Mouse (Mus musculus): ENCODE results near the gene Igflr1. TPM values are rescaled to one million over a fixed set of nuclear protein-coding genes. Genes with fewer than 3 reads are reported as not detected.

Igflr1 gene
- polyA plus RNA-seq (2015; fragmentation: Nextera tagmentation; extraction: Ambion mirVana): 4.8 and 6.6 TPM in 2 replicates

DNA sequence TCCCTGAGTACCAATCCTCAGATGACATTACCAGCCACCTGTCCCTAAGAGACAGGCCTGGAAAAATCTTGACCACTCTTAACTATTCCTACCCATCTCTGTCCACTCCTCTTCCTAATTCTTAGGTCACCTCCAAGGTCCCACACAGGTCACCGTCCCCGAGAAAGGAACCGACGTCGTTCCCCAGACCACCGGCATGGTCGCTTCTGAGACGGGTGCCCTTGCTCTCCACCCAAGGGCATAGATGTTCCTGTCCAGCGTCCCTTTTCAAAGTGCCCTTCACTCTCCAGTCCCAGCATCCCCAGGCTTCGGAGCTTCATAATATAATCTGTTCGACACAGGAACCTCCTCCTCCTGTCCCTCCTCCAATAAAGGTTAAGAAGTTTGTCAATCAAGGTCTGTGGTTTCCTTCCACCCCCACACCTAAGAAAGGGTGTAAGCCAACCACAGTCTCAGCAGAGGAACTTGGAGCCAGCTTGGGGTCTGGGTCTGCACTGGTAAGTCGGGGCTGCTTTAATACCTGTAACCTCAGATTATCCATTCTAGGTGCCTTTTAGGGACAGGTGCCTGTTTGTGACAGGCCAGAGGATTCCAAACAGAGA lies at the start of gene Igflr1:
TSS of gene Igflr1 (plus strand) at position 458 of the 602 bp plus-strand sequence.
- Histone ChIP-seq H3K27me3 (no peaks in the 10 kb centered on the region), H3K4me3 (replicated peaks) (peak within 1 kb of the TSS; percentile 83; the same call in 1 of the 2 replicates), H3K4me2 (replicated peaks) (peak within 1 kb of the TSS; percentile 68), H3K9me3 (no peaks in the 10 kb centered on the region), H3K9ac (replicated peaks) (no peak within 1 kb of the TSS), H3K4me1 (replicated peaks) (peaks cover 17% of the 10 kb centered on the region), H3K36me3 (peaks cover 49% of the 10 kb centered on the region), H3K27ac (no peak within 1 kb of the TSS)
- WGBS: 98% methylated on average over 12 of the region's 12 CpGs
- ATAC-seq: no peak

DNA sequence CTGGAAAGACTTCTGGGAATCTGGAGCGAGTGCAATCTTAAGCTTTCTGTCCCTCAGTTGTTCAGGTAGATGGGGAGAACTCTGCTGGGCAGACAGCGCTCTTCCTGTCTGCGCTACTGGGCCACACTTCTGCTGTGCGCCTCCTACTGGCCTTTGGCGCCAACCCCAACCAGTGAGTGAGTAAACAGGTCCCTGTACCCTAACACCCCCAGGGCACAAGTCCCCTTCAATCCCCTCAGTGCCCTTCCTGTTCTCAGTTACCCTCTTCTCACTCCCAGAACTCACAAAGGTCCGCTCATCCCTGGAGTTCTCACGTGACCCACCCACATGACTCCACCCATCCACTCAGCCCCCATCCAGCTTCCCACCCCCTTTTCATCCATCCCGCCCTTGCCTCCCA lies 46.9 kb upstream of the Igflr1 start:
- H3K4me2 ChIP-seq (replicated peaks): no peak overlapping the region
- H3K9ac ChIP-seq (replicated peaks): no peak overlapping the region
- 45% methylated on average over 8 of the region's 8 CpGs for WGBS
- H3K4me1 ChIP-seq (replicated peaks): peaks cover 11% of the 10 kb centered on the region
- ATAC-seq: no peak
- no peaks in the 10 kb centered on the region for H3K9me3 ChIP-seq
- peaks cover 13% of the 10 kb centered on the region for H3K36me3 ChIP-seq
- no peak overlapping the region for H3K4me3 ChIP-seq (replicated peaks)
- no peak overlapping the region for H3K27ac ChIP-seq
- H3K27me3 ChIP-seq: no peaks in the 10 kb centered on the region; the same call in 1 of the 2 replicates

DNA sequence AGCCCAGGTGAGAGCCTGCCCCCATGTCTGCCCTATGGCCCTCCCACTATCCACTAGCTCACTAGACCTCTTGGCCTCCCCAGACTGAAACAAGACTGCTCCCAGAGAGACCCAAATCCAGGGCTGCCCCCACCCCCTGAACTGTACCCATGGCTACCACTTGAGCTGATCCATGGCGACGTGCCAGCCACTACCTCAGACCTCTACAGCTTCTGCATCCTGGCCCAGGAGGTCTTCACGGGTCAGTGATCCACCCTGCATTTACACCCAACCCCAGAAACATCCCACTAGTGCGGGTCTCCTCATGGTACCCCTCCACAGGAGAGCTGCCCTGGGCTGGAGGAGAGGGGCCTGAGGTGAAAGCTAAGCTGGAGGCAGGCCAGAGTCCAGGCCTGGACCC lies 44.8 kb upstream of the Igflr1 start:
- Histone ChIP-seq H3K4me3 (replicated peaks) (no peak overlapping the region), H3K4me1 (replicated peaks) (peaks cover 14% of the 10 kb centered on the region), H3K27me3 (no peaks in the 10 kb centered on the region; the same call in 1 of the 2 replicates), H3K9ac (replicated peaks) (peak overlapping the region; percentile 14; the same call in 1 of the 2 replicates), H3K27ac (no peak overlapping the region), H3K9me3 (no peaks in the 10 kb centered on the region), H3K36me3 (peaks cover 32% of the 10 kb centered on the region), H3K4me2 (replicated peaks) (no peak overlapping the region)
- peak; percentile 10 for ATAC-seq
- WGBS: 46% methylated on average over 4 of the region's 4 CpGs

DNA sequence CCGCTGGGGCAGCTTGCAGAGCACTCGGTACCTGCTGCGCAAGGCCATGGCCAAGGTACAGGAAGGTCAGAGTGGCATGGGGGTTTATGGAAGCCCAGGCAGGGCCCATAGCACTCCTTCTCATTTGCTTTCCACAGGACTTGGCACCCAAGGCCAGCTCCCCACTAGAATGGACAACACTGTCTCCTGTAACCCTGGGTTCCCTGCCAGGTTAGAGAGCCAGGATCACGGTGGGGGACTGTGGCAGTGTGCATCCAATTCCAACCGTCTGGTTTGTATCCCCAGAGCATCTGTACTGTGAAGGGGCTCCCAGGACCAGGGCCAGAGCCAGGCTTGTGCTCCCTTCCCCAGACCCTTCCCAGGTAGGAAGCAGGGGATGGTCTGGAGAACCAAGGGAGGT lies 44.4 kb upstream of the Igflr1 start:
- H3K4me3 ChIP-seq (replicated peaks): no peak overlapping the region
- no peak overlapping the region; the same call in 1 of the 2 replicates for H3K9ac ChIP-seq (replicated peaks)
- H3K9me3 ChIP-seq: no peaks in the 10 kb centered on the region
- H3K27me3 ChIP-seq: no peaks in the 10 kb centered on the region; the same call in 1 of the 2 replicates
- H3K4me2 ChIP-seq (replicated peaks): no peak overlapping the region
- 63% methylated on average over 5 of the region's 5 CpGs for WGBS
- peaks cover 36% of the 10 kb centered on the region for H3K36me3 ChIP-seq
- H3K27ac ChIP-seq: no peak overlapping the region
- H3K4me1 ChIP-seq (replicated peaks): peaks cover 17% of the 10 kb centered on the region
- ATAC-seq: peak; percentile 29; the same call in 1 of the 2 replicates

DNA sequence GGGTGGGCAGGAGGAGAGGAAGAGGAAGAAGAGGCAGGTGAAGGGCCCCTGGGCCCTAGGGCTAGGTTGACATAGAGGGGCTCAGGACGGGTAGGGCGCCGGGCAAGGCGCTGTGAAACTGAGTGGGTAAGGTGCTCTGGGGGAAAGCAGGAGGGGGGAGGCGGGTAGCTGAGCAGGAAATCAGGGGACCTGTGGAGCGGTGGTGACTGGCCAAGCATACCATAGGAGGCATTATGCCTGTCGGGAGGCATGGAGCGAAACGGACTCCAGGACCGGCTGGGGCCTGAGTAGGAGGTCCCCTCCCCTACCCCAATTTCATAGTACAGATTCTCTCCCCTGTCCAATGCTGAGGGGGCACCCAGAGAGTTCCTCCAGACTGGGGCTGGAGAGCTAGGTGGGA lies 42.4 kb upstream of the Igflr1 start:
- peaks cover 30% of the 10 kb centered on the region for H3K4me1 ChIP-seq (replicated peaks)
- H3K4me2 ChIP-seq (replicated peaks): no peak overlapping the region
- ATAC-seq: no peak
- no peaks in the 10 kb centered on the region for H3K9me3 ChIP-seq
- no peaks in the 10 kb centered on the region; the same call in 1 of the 2 replicates for H3K27me3 ChIP-seq
- WGBS: 78% methylated on average over 10 of the region's 10 CpGs
- H3K4me3 ChIP-seq (replicated peaks): no peak overlapping the region
- H3K27ac ChIP-seq: peak overlapping the region; percentile 10; the same call in 1 of the 2 replicates
- no peak overlapping the region for H3K9ac ChIP-seq (replicated peaks)
- H3K36me3 ChIP-seq: peaks cover 57% of the 10 kb centered on the region

DNA sequence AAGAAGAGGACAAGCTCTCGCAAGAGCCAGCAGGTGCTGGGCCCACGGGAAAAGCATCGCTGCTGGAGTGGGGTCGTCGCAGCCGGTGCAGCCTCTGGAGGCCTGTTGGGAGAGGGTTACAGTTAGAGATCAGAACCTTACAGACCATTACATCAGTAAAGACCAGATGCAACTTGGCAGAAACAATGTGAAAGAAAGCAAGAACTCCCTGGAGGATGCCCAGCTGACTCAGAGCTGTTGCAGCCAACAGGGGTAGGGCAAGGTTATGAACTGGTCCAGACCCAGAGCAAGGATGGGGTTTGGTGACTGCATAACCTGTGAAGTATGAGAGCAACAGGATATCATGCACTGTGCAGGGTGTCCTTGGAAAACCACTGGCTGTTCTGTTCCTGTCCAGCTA lies 40.7 kb upstream of the Igflr1 start:
- 84% methylated on average over 6 of the region's 6 CpGs for WGBS
- H3K4me2 ChIP-seq (replicated peaks): no peak overlapping the region
- H3K27ac ChIP-seq: no peak overlapping the region
- no peaks in the 10 kb centered on the region for H3K9me3 ChIP-seq
- H3K4me1 ChIP-seq (replicated peaks): peaks cover 30% of the 10 kb centered on the region
- H3K27me3 ChIP-seq: no peaks in the 10 kb centered on the region
- ATAC-seq: no peak
- H3K4me3 ChIP-seq (replicated peaks): no peak overlapping the region
- H3K36me3 ChIP-seq: peaks cover 73% of the 10 kb centered on the region
- H3K9ac ChIP-seq (replicated peaks): no peak overlapping the region

DNA sequence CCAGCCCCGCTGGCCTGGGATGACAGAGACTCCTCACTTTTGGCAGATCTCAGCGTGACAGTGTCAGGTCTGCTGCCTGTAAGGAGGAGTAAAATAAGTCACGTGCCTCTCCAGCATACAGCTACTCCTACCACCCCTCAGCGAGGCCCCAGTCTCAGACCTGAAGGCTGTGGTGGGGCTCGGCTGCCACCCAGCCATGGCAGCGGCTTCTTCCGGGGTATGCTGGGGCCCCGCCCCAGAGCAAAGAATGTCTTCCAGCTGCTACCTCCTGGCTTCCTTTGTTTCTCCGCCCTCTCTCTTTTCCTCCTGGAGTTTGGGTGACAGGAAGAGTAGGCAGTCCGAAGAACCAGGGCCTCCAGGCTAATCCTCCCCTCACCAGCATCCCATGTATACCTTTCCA lies 39.3 kb upstream of the Igflr1 start:
- no peak overlapping the region; the same call in 1 of the 2 replicates for H3K9ac ChIP-seq (replicated peaks)
- no peak overlapping the region for H3K4me2 ChIP-seq (replicated peaks)
- WGBS: 36% methylated on average over 10 of the region's 10 CpGs
- peaks cover 25% of the 10 kb centered on the region for H3K4me1 ChIP-seq (replicated peaks)
- no peak overlapping the region for H3K27ac ChIP-seq
- H3K9me3 ChIP-seq: no peaks in the 10 kb centered on the region
- no peaks in the 10 kb centered on the region for H3K27me3 ChIP-seq
- peaks cover 87% of the 10 kb centered on the region for H3K36me3 ChIP-seq
- no peak overlapping the region for H3K4me3 ChIP-seq (replicated peaks)
- ATAC-seq: no peak

DNA sequence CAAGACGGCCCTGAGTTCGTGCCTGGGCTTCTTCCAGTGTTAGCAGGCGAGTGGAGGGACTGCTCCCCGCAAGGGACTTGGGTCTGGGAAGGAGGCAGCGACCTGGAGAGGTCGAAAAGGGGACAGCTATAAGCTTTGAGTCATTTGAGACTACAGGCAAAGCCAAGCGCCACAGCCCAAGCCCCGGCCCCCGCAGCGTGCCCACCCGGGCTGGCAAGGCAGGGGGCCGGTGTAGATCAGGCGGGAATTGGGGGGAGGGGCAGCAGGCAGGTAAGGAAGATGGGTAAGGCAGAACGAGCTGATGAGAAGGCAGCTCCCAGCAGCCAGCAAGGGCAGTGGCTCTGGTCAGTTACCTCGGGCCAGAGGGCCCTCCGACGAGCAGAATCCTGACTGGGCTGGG lies 38.8 kb upstream of the Igflr1 start:
- Histone ChIP-seq H3K27me3 (no peaks in the 10 kb centered on the region), H3K36me3 (peaks cover 92% of the 10 kb centered on the region), H3K27ac (no peak overlapping the region), H3K4me2 (replicated peaks) (no peak overlapping the region), H3K4me3 (replicated peaks) (no peak overlapping the region), H3K4me1 (replicated peaks) (peaks cover 29% of the 10 kb centered on the region), H3K9ac (replicated peaks) (peak overlapping the region; percentile 53), H3K9me3 (no peaks in the 10 kb centered on the region)
- ATAC-seq: no peak
- 31% methylated on average over 17 of the region's 17 CpGs for WGBS

DNA sequence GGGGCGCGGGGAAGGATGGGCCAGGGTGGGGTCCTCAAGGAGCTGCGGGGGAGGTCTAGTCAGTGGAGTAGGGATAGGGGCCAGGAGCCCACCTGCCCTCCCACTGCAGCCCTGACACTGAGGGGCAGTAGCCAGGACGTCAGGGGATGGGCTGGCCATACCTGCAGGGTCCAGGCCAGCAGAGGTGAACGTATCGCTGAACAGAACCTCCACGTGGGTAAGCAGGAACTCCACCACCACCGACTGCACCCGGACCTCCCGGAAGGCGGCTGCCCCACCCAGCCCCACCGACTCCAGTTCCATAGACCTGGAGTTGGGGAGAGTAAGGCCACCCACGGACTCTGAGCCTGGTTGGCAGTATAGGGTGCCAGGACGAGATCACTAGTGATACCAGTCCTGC lies 38.2 kb upstream of the Igflr1 start:
- no peaks in the 10 kb centered on the region for H3K9me3 ChIP-seq
- WGBS: 83% methylated on average over 14 of the region's 14 CpGs
- H3K27me3 ChIP-seq: no peaks in the 10 kb centered on the region
- peak overlapping the region; percentile 53 for H3K9ac ChIP-seq (replicated peaks)
- no peak overlapping the region for H3K27ac ChIP-seq
- ATAC-seq: no peak; the same call in 1 of the 2 replicates
- H3K36me3 ChIP-seq: peaks cover 98% of the 10 kb centered on the region
- H3K4me1 ChIP-seq (replicated peaks): peaks cover 35% of the 10 kb centered on the region
- H3K4me2 ChIP-seq (replicated peaks): no peak overlapping the region
- no peak overlapping the region for H3K4me3 ChIP-seq (replicated peaks)

DNA sequence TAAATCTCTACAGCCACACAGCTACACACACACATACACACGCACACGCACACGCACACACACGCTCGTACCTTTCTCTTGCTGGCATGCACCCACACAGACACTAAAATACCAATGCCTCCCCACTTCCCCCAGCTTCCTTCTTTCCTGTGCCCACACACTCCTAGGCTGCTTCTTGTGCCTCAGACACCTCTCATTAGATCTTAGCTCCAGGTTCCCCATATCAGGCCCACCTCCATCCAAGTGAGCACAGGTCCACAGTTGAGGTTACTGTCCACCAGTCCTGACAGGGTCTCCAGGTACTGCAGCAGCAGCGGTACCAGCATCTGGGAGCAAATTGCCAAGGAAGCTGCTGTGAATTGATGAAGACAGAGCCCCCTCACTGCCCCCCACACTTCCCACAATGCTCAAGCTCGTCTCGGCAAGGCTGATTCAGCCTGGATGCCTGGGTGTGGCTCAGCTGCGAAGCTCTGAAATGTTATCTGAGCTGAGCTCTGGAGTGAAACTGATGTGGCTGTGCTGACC lies 33.9 kb upstream of the Igflr1 start:
- peaks cover 51% of the 10 kb centered on the region for H3K4me1 ChIP-seq (replicated peaks)
- H3K9me3 ChIP-seq: no peaks in the 10 kb centered on the region
- no peak for ATAC-seq
- H3K27ac ChIP-seq: 0 out of 2 replicates have a peak overlapping the region, but pooled peaks have one; percentile 5
- H3K27me3 ChIP-seq: no peaks in the 10 kb centered on the region
- 0 out of 2 replicates have a peak overlapping the region, but pooled peaks have one; percentile 83 for H3K4me3 ChIP-seq (replicated peaks)
- peak overlapping the region; percentile 93 for H3K9ac ChIP-seq (replicated peaks)
- WGBS: 91% methylated on average over 9 of the region's 9 CpGs
- H3K4me2 ChIP-seq (replicated peaks): peak overlapping the region; percentile 94
- peaks cover 68% of the 10 kb centered on the region for H3K36me3 ChIP-seq

DNA sequence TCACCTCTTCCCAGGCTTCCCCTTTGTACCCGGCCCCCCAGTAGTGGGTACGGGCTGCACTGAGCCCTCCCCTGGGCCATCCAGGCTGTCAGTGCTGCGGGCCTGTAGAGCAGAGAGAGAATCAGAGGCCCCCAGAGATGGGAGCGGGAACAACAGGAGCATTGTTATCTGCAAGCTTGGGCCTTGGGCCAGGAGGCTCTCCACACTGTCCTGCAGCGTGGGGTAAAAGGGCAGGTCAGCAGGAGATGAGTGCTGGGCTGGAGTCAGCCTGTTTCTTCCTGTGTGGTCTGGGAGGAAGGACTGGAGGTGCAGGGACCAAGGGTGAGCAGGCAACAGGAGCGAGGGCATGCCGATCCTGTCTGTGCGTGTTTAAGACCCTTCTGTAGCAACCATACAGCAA lies 32.3 kb upstream of the Igflr1 start:
- H3K9ac ChIP-seq (replicated peaks): peak overlapping the region; percentile 93
- peaks cover 43% of the 10 kb centered on the region for H3K4me1 ChIP-seq (replicated peaks)
- H3K36me3 ChIP-seq: peaks cover 52% of the 10 kb centered on the region
- 0 out of 2 replicates have a peak, but pooled peaks have one; percentile 2 for ATAC-seq
- 7% methylated on average over 8 of the region's 8 CpGs for WGBS
- H3K9me3 ChIP-seq: no peaks in the 10 kb centered on the region
- no peaks in the 10 kb centered on the region for H3K27me3 ChIP-seq
- peak overlapping the region; percentile 94 for H3K4me2 ChIP-seq (replicated peaks)
- peak overlapping the region; percentile 56; the same call in 1 of the 2 replicates for H3K27ac ChIP-seq
- H3K4me3 ChIP-seq (replicated peaks): peak overlapping the region; percentile 83

DNA sequence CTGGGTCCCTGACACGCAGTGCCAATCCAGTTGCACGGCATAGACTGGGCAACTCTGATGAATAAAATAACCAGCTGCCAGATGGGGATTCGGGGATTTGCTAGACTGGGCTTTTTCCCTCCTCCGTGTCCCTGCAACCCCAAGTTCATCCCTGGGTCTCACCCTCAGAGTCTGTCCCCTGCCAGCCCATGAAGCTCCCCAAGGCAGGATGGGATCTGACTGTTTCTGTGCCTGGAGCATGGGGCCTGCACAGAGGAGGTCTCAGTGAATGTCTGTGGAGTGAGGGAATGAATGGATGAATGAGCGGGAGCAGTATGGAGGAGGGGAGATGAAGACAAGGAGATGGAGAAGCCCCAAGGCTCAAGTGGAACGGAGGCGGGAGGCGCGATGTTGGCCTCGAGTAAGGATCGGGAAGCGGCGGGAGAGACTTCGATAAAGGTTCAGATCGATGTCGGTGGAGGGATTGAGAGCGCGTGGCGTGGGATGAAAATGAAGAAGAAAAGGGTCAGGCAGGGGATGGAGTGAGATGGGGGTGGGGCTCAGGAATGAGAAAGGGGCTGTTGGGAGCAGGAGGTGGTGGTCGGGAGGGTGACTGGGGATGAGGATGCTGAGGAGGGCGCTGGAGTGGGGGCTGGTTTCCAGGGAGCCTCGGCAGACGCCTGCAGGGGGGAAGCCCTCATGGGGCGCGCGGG lies 31.1 kb upstream of the Igflr1 start:
- peak overlapping the region; percentile 96 for H3K27ac ChIP-seq
- H3K9ac ChIP-seq (replicated peaks): peak overlapping the region; percentile 93
- H3K9me3 ChIP-seq: no peaks in the 10 kb centered on the region
- peaks cover 43% of the 10 kb centered on the region for H3K4me1 ChIP-seq (replicated peaks)
- peak; percentile 55 for ATAC-seq
- H3K27me3 ChIP-seq: no peaks in the 10 kb centered on the region
- peak overlapping the region; percentile 83 for H3K4me3 ChIP-seq (replicated peaks)
- peak overlapping the region; percentile 94 for H3K4me2 ChIP-seq (replicated peaks)
- H3K36me3 ChIP-seq: peaks cover 46% of the 10 kb centered on the region
- WGBS: 3% methylated on average over 23 of the region's 26 CpGs

Data from midbrain, embryonic 13.5 days (tissue).